Mouse (Mus musculus) embryonic facial prominence, embryonic 12.5 days (tissue): ENCODE data around the gene Ifi27. TPM values are rescaled to one million over a fixed set of nuclear protein-coding genes. Genes with fewer than 3 reads are reported as not detected.
"Not testable (repeated sequence)": the region's sequence is repeated elsewhere in the genome, so short reads cannot be mapped to it uniquely, and the experiment has no call there.

Experiments
- ATAC-seq: fragments of 200-750 bp; cut with Nextera tagmentation; 2 replicates; pipeline ENCODE4 v1.8.0; 2017; ENCODE audit not compliant: insufficient number of reproducible peaks, insufficient read depth, low FRiP score, low TSS enrichment
- H3K27ac ChIP-seq: fragments of 300-500 bp; sonication (generic); 2 replicates; pipeline ENCODE4 v1.5.1; 2016; ENCODE audit warnings: mild to moderate bottlenecking
- H3K27me3 ChIP-seq: fragments of 300-500 bp; sonication (generic); 2 replicates; pipeline ENCODE4 v1.6.1; 2016; ENCODE audit warnings: mild to moderate bottlenecking, moderate library complexity
- H3K36me3 ChIP-seq: fragments of 300-500 bp; sonication (generic); 2 replicates; pipeline ENCODE4 v1.6.1; 2016; ENCODE audit warnings: mild to moderate bottlenecking
- H3K4me1 ChIP-seq: fragments of 300-500 bp; sonication (generic); 2 replicates; pipeline ENCODE4 v1.6.1; 2016
- H3K4me2 ChIP-seq: fragments of 300-500 bp; sonication (generic); replicated peaks from 2 replicates; pipeline ENCODE4 v1.6.1; 2016; ENCODE audit warnings: mild to moderate bottlenecking, moderate library complexity
- H3K4me3 ChIP-seq: fragments of 300-500 bp; sonication (generic); 2 replicates; pipeline ENCODE4 v1.5.1; 2016; ENCODE audit warnings: mild to moderate bottlenecking
- H3K9ac ChIP-seq: fragments of 300-500 bp; sonication (generic); 2 replicates; pipeline ENCODE4 v1.6.1; 2016; ENCODE audit warnings: mild to moderate bottlenecking, moderate library complexity
- H3K9me3 ChIP-seq: fragments of 300-500 bp; sonication (generic); 2 replicates; pipeline ENCODE4 v1.6.1; 2016; ENCODE audit warnings: mild to moderate bottlenecking, moderate library complexity
- WGBS: fragments of 180-500 bp; shearing (Covaris S2); methylation state at CpG from one replicate; pipeline ENCODE4 v1.1.7; 2016; 5-methylcytosine and 5-hydroxymethylcytosine counted together
- polyA plus RNA-seq: library from polyadenylated mRNA; unstranded; fragments of >200 nt; fragmentation: Nextera tagmentation; extraction: Ambion mirVana; gene quantifications from 2 replicates; pipeline ENCODE4 v1.2.1, GENCODE M21; 2016

Ifi27 gene
- polyA plus RNA-seq, 1 experiment from 2014 or later: 9.9 TPM

DNA sequence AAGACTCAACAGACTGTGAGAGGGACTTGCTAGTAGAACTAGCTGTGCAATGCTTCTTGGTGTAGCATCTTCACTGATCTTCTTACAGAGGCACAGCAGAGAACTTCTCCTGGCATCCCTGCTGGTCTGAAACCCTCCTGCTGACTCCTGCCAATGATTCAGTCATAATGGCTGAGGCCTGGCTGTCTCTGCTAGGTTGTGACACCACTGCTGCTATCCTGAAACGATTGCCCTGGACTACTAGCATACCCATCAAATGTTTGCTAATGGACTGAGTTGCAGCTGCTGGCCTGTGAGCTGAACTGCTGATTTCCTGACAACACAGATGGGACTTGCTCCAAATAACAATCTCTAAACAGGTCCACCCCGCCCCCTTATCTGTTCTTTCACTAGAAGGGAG lies 40.5 kb downstream of the Ifi27 start:
- H3K9ac ChIP-seq: no peak overlapping the region
- no peaks in the 10 kb centered on the region for H3K36me3 ChIP-seq
- H3K4me2 ChIP-seq: no peak overlapping the region
- H3K27ac ChIP-seq: no peak overlapping the region
- ATAC-seq: no peak
- H3K9me3 ChIP-seq: no peaks in the 10 kb centered on the region
- H3K27me3 ChIP-seq: no peaks in the 10 kb centered on the region
- 52% methylated on average over 2 of the region's 2 CpGs for WGBS
- H3K4me3 ChIP-seq: no peak overlapping the region
- H3K4me1 ChIP-seq: no peaks in the 10 kb centered on the region

DNA sequence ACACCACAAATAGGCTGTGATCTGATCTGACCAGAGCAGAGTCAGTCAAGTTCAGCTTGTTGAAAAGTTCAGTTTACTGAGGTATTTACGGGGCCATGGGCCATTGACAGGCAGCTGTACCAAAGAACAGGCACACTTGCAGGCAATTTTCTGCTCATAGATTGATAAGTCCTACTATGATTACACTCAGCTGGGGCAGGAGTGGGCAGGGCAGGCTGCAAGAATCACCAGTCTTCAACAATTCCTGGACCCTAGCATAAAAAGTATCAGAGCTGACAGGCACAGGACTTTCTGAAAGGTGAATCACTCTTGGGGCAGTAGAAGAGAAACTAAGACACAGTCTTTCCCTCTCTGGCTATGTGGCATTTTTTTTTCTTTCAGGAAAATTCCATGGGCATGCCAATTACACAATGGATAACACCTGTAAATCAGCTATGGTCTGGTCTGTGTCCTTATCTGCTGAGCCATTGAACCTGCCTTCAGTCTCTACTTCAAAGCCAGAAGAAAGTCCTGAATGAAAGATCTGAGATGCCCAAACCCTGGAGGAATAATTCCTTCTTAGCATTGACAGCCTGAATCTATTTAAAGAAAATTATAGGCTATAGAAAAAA lies 42.9 kb downstream of the Ifi27 start:
- no peaks in the 10 kb centered on the region for H3K27me3 ChIP-seq
- no peak overlapping the region for H3K27ac ChIP-seq
- H3K9ac ChIP-seq: no peak overlapping the region
- no peak overlapping the region for H3K4me2 ChIP-seq
- H3K4me1 ChIP-seq: no peaks in the 10 kb centered on the region
- 76% methylated on average over 1 of the region's 1 CpGs for WGBS
- H3K36me3 ChIP-seq: no peaks in the 10 kb centered on the region
- no peaks in the 10 kb centered on the region for H3K9me3 ChIP-seq
- no peak overlapping the region for H3K4me3 ChIP-seq
- no peak for ATAC-seq

DNA sequence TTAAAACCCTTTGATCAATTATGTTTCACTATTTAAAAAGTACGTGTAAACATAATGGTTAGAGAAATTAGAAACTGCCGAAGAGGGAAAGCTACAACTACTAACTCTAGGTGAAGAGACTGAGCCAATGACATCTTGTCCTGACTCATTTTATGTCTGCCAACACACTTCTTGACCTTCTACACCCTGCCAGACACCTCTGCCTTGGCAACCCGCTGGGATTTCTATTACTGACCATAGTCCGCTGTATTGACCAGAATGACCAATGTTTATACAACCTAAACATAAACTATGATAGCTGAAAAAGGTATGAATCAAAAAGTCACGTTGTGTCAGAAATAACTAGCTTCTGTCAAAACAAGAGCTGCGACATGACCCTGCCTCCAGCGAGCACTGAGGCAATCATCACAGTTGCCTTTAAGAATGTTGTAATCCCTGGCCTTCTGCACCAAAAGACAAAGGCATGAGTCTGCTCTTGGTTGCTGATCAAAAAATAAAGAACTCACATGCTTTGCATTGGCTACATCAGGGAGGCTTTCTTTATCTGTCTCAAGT lies 43.5 kb downstream of the Ifi27 start:
- Histone ChIP-seq H3K27ac (no peak overlapping the region), H3K9me3 (no peaks in the 10 kb centered on the region), H3K4me3 (no peak overlapping the region), H3K36me3 (no peaks in the 10 kb centered on the region), H3K4me1 (no peaks in the 10 kb centered on the region), H3K4me2 (no peak overlapping the region), H3K27me3 (no peaks in the 10 kb centered on the region), H3K9ac (no peak overlapping the region)
- WGBS: 71% methylated on average over 7 of the region's 7 CpGs
- no peak for ATAC-seq

DNA sequence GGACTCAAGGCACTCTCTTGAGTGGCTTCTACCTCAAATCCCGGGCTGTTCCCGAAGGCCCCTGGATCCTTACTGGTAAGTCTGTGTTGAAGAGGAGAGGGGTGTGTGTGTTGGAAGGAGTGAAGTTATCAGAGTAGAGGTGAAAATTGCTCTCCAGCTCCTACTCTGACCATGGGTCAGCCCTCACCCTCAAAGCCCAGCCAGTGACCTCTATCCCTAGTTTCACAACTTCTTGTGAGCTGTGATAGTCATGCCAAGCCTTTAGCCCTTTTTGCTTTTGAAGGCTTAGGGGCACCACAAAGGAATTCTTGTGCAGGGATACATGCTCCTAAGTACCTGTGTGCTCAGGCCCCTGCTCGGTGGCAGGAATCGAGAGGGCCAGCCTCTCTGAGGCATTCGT lies 47.7 kb downstream of the Ifi27 start:
- H3K4me1 ChIP-seq: no peaks in the 10 kb centered on the region
- no peak overlapping the region for H3K9ac ChIP-seq
- WGBS: 69% methylated on average over 5 of the region's 5 CpGs
- H3K36me3 ChIP-seq: no peaks in the 10 kb centered on the region
- ATAC-seq: no peak
- H3K9me3 ChIP-seq: no peaks in the 10 kb centered on the region
- no peaks in the 10 kb centered on the region for H3K27me3 ChIP-seq
- no peak overlapping the region for H3K4me2 ChIP-seq
- H3K4me3 ChIP-seq: no peak overlapping the region
- no peak overlapping the region for H3K27ac ChIP-seq

DNA sequence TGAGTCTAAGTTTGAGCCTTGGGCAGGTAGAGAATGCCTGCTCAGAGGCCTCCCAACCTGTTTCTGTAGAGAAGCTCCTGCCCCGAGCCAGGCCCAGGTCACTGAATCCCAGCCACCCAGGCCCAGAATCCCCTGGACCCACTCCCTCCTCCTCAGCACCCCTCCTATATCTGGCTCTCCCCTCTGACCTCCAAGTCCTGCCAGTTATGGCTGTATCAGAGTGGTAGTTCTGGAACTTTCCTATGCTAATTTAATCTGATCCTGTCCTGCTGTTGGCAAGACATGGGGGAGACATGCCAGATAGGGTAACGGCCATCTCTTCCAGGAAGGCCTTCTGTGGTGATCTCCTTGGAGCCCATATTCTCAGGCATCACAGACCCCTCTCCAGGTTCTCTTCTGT lies 48.8 kb downstream of the Ifi27 start:
- WGBS: 73% methylated on average over 2 of the region's 2 CpGs
- Histone ChIP-seq H3K9ac (no peak overlapping the region), H3K27ac (no peak overlapping the region), H3K36me3 (no peaks in the 10 kb centered on the region), H3K4me1 (no peaks in the 10 kb centered on the region), H3K4me2 (no peak overlapping the region), H3K9me3 (no peaks in the 10 kb centered on the region), H3K4me3 (no peak overlapping the region), H3K27me3 (no peaks in the 10 kb centered on the region)
- no peak for ATAC-seq

DNA sequence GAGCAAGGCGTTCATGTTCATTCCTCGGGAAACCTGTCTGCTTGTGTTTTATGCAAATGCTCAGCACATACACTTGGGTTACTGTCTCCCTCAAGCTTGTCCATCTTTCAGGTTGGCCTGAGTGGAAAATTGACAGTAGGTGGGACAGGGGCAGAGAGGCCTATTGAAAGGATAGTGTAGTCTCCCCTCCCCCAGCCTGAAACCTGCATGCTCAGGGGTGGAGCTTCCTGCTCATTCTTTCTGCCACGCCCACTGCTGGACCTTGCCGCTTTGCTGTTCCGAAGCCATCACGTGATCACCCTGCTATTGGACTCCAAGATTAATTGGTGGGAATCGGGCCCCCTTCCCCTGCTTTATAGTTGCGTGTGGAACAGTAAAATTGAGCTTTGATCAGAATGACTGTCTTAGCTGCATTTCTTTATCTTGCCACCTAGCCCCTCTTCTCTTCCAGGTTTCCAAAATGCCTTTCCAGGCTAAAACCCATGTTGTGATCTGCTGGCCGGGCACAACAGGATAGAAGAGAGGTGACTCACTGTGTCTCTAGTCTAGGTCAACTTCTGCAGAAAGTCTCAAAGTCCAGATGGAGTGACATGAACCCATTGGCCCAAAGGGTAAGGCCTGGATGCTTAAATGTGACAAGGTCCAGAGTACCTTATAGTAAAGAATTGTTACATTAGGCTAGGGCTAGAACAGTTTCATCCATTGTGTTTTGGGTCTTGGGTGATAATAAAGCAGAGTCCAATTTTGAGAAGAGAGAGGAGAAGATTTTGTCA lies 50.4 kb downstream of the Ifi27 start:
- H3K4me2 ChIP-seq, H3K4me1 ChIP-seq, H3K9ac ChIP-seq, H3K27me3 ChIP-seq, H3K36me3 ChIP-seq, ATAC-seq, H3K9me3 ChIP-seq, H3K4me3 ChIP-seq, H3K27ac ChIP-seq: not testable (repeated sequence)
- 66% methylated on average over 9 of the region's 9 CpGs for WGBS

DNA sequence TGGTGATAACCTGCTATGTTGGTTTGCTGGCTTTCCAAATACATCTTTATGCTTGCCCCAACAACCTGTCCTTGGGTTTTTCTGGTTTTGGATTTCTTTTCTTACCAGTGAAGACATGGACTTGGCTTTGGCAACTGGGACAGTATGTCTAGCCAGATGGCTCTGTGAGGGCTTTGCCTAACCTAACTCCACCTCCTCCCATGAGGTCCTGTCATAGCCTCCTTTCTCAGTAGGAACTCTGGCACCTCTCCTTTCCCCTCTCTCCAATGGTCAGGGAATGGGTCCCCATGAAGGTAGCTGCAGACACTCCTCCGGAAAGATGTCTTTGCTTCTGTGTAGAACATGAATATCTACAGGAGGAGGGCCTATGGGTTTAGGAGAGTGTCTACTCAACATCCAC lies 52.7 kb downstream of the Ifi27 start:
- Histone ChIP-seq H3K4me3 (no peak overlapping the region), H3K9ac (no peak overlapping the region), H3K36me3 (no peaks in the 10 kb centered on the region), H3K27ac (no peak overlapping the region), H3K4me1 (no peaks in the 10 kb centered on the region), H3K9me3 (no peaks in the 10 kb centered on the region), H3K4me2 (no peak overlapping the region), H3K27me3 (no peaks in the 10 kb centered on the region)
- no peak for ATAC-seq
- WGBS: 82% methylated on average over 1 of the region's 1 CpGs

DNA sequence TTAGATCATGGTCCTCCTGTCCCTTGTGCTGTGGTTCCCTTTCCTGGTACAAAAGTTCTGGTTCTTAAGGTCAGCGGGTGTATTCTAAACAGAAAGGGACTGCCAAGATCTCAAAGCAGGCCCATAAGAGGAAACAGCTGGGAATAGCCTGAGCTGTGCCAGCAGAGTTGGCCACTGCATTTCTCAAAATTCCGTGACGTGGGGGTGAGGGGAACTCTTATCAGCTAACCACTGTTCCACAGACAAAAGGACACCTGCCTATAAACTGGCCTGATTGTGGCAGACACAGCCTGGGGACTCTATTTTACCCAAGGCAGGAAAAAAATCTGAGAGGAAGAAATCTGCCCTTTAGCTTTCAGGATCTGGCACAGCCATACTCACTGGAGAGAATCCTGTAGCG lies 53.3 kb downstream of the Ifi27 start:
- no peak overlapping the region for H3K4me3 ChIP-seq
- H3K36me3 ChIP-seq: no peaks in the 10 kb centered on the region
- H3K4me2 ChIP-seq: no peak overlapping the region
- WGBS: 73% methylated on average over 4 of the region's 4 CpGs
- H3K9me3 ChIP-seq: no peaks in the 10 kb centered on the region
- no peaks in the 10 kb centered on the region for H3K4me1 ChIP-seq
- no peaks in the 10 kb centered on the region for H3K27me3 ChIP-seq
- no peak overlapping the region for H3K9ac ChIP-seq
- no peak for ATAC-seq
- no peak overlapping the region for H3K27ac ChIP-seq

DNA sequence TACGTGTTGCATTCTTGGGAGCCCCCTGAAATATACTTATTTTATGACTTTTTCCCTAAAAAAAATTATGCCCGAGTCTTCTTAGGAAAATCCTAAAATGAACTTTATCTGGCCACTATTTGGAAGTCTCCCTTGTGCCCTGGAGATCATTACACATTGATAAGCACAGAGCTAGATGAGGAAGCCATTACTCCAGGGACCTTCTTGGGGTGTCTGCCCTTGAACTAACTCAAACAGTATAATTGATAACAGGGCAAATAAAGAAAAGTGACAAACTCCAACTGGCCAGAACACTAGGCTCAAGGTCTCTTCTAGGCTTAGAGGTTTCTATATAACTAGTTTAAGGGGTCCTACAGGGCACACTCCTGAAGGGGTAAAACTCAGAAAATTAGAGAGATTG lies 53.7 kb downstream of the Ifi27 start:
- no peaks in the 10 kb centered on the region for H3K4me1 ChIP-seq
- H3K9me3 ChIP-seq: no peaks in the 10 kb centered on the region
- H3K27ac ChIP-seq: no peak overlapping the region
- H3K27me3 ChIP-seq: no peaks in the 10 kb centered on the region
- no peaks in the 10 kb centered on the region for H3K36me3 ChIP-seq
- WGBS: 77% methylated on average over 2 of the region's 2 CpGs
- no peak for ATAC-seq
- H3K9ac ChIP-seq: no peak overlapping the region
- H3K4me3 ChIP-seq: no peak overlapping the region
- no peak overlapping the region for H3K4me2 ChIP-seq

Other genes with a start within 250 kb of the Ifi27 start
- 0.61 and 0.79 TPM in 2 replicates for gene Prima1, start 192.1 kb upstream of the Ifi27 start, polyA plus RNA-seq
- 0.69 and 1.3 TPM in 2 replicates for gene Fam181a, start 123.2 kb upstream of the Ifi27 start, polyA plus RNA-seq
- gene Asb2, start 78.2 kb upstream of the Ifi27 start, polyA plus RNA-seq: 2.1 and 2.4 TPM in 2 replicates
- 12.7 and 14.1 TPM in 2 replicates for gene Otub2, start 45.5 kb upstream of the Ifi27 start, polyA plus RNA-seq
- gene 9330161L09Rik, start 26.4 kb upstream of the Ifi27 start, polyA plus RNA-seq: 0.38 and 0.49 TPM in 2 replicates
- gene Ddx24, start 8.4 kb upstream of the Ifi27 start, polyA plus RNA-seq: 109 and 121 TPM in 2 replicates
- 1.7 and 2.0 TPM in 2 replicates for gene Ifi27l2a, start 9.5 kb downstream of the Ifi27 start, polyA plus RNA-seq
- gene Ifi27l2b, start 23.0 kb downstream of the Ifi27 start, polyA plus RNA-seq: not detected in 2 replicates
- 2.3 and 2.4 TPM in 2 replicates for gene Ppp4r4, start 98.1 kb downstream of the Ifi27 start, polyA plus RNA-seq
- gene Serpina10, start 197.2 kb downstream of the Ifi27 start, polyA plus RNA-seq: not detected in 2 replicates
- gene Serpina6, start 223.0 kb downstream of the Ifi27 start, polyA plus RNA-seq: 0.46 and 0.55 TPM in 2 replicates
- gene Serpina16, start 241.9 kb downstream of the Ifi27 start, polyA plus RNA-seq: not detected in 2 replicates